Mouse (Mus musculus) E14TG2a.4 (cell line): ENCODE measurements around the gene Fbxo48.

Experiments used
- CTCF ChIP-seq: conservative IDR thresholded peaks from 2 replicates; pipeline ENCODE4 v1.5.1; 2014; ENCODE audit warnings: low read length
- NANOG ChIP-seq: IDR thresholded peaks from 2 replicates; pipeline ENCODE4 v1.6.1; 2014; ENCODE audit warnings: borderline replicate concordance, low read length, mixed read lengths
- POU5F1 ChIP-seq: IDR thresholded peaks from 2 replicates; pipeline ENCODE4 v1.6.1; 2014; ENCODE audit warnings: low read length, borderline replicate concordance

- no peak for TF ChIP-seq CTCF
- TF ChIP-seq POU5F1: no peak
- no peak for TF ChIP-seq NANOG
These were observed 8.2 kb upstream of the Fbxo48 start for GRCm38 (mm10) chr11:16943016-16943415.
